Mouse (Mus musculus) ovary, postnatal 14 days (tissue): ENCODE measurements around the gene Rassf1.

ENCODE experiments used
- DNase-seq: peaks from one replicate; pipeline ENCODE4 v3.0.0; 2022; ENCODE audit warnings: low spot score

The Rassf1 gene

GRCm38 (mm10) chr9:107540420-107540819 lies 10.9 kb upstream of the Rassf1 start:
- no peak for DNase-seq

- DNase-seq: no peak
These were observed 10.3 kb upstream of the Rassf1 start for GRCm38 (mm10) chr9:107541005-107541404.

DNA sequence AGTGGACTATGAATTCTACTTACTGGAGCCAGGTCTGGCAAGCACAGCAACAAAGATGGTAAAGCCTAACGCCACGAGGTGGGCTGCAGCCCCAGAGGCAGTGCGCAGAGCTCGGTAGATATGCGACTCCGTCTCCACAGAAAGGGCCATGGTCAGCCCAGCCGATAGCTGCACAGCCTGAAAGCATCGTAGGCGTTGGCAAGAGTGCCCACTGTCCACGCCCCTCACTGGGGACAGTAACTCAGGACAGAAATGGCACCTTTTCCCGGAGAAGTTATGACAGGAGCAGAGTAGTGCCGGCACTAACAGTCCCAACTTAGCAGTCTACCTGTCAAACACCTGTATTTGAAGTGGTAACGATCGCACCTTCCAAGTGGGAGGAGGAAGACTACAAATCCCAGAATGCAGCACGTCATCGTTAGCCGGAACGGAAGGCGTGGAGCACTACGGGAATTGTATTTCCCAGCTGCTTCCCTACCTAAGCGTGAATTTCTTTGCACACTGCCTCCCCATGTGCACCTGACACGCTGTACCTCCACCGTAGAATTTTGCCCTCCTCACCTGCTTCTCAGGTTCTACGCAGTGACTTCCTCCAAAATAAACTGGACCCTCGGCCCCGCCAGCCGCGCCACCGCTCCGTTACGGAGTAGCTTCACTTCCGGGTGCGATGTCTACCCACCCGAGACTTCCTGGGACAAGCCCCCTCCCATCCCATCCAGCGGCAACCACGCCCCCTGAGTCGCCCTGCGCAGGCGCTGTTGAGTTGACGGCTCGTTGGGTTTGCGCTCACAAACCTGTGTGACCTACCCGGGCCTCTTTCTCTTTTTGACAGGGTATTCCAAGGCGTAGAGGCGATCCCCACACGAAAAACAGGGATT lies 9.6 kb upstream of the Rassf1 start, which contains the start of the genes Cyb561d2 and Nprl2:
Gene Cyb561d2 (minus strand): TSS at position 720 of the 878 bp plus-strand sequence.
Gene Nprl2 (plus strand): TSS at position 753 of the 878 bp plus-strand sequence.
- peak; percentile 86 for DNase-seq

DNA sequence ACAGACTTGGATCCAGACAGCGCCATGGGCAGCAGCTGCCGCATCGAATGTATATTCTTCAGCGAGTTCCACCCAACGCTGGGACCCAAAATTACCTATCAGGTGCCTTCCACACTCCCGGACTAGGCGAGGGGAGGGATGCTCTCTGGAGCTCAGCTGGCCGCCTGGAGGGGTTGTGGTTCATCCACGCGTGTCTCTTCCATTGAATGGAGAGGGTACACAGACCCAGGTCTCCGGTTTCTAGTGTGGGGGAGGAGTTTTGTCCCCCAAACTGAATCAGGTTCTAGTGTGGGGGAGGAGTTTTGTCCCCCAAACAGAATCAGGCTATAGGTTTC lies 9.0 kb upstream of the Rassf1 start:
- no peak for DNase-seq

DNA sequence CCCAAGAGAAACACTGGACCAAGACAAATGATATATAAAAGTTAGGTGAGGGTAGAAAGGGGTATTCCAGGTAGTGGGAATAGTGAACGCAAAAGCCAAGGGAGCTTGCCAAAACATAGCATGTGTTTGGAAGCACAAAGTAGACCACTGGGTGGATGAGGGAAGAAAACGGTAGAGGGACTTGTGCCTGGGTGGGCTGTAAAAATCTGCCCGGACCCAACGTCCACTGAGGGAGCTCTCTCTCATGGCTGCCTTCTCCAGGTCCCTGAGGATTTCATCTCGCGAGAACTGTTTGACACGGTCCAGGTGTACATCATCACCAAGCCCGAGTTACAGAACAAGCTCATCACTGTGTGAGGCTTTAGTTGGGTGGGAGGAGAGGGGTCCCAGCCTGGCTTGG lies 8.6 kb upstream of the Rassf1 start:
- no peak for DNase-seq

GRCm38 (mm10) chr9:107543299-107543698 lies 8.1 kb upstream of the Rassf1 start:
- DNase-seq: no peak

DNA sequence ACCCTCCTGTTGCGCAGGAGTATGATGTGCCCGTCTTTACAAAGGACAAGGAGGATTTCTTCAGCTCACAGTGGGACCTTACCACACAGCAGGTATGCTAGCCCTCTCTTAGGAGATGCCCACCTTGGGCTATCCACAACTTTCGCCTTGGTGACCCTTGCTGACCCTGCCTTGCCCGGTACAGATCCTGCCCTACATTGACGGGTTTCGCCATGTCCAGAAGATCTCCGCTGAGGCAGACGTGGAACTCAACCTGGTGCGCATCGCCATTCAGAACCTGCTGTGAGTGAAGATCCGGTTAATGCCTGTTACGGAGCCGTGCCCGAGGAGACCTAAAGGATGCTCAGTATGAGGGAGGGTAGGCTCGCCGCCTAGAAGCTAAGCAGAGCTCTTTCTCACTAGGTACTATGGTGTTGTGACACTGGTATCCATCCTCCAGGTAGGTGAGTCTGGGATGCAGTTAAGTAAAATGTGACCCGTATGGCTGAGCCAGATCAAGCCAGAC lies 7.1 kb upstream of the Rassf1 start:
- no peak for DNase-seq

DNA sequence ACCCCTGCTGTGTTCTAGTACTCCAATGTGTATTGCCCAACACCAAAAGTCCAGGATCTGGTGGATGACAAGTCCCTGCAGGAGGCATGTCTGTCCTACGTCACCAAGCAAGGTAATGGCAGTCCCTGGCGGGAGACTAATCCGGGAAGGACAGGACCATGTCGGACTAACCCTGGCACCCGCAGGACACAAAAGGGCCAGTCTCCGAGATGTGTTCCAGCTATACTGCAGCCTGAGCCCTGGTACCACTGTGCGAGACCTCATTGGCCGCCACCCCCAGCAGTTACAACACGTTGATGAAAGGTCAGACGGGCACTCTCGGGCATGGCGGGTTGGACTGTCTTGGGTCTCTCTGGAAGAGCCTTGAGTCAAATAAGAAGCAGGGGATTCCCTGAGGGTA lies 6.6 kb upstream of the Rassf1 start:
- no peak for DNase-seq

DNA sequence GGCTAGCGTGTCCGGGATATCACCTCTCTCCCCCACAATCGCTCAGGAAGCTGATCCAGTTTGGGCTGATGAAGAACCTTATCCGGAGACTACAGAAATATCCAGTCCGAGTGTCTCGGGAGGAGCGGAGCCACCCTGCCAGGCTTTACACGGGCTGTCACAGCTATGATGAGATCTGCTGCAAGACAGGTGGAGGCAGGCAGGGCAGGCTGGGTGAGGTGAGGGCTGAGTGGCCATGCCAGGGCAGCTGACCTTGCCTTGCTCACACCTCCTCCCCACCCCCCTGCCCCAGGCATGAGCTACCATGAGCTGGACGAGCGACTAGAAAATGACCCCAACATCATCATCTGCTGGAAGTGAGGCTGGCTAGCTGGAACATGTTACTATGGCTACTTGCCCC lies 6.2 kb upstream of the Rassf1 start:
- no peak for DNase-seq

GRCm38 (mm10) chr9:107545602-107546001 lies 5.8 kb upstream of the Rassf1 start:
- peak; percentile 76 for DNase-seq

DNA sequence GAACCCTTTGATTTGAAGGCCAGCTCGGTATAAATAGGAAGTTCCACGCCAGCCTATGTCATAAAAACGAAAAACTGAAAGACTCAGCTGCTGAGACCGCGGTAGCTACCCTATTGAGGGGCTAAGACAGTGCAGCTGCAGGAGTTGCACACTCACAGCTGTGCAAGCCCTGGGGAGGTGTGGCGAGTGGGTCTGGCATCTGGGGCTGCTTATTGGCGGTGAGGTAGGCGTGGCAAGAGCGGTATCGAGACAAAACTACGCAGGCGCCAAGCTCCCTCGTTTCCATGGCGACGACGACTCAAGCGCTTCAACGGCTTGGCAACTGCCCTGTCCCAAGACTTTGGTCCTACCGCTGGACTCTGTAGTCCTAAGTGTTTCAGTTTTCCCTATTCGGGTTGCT lies 4.3 kb upstream of the Rassf1 start, which contains the start of gene Zmynd10:
Gene Zmynd10 (plus strand): TSS at position 273 of the 400 bp plus-strand sequence.
- DNase-seq: peak; percentile 85

- no peak for DNase-seq
These were observed 3.4 kb upstream of the Rassf1 start for GRCm38 (mm10) chr9:107547957-107548356.

DNA sequence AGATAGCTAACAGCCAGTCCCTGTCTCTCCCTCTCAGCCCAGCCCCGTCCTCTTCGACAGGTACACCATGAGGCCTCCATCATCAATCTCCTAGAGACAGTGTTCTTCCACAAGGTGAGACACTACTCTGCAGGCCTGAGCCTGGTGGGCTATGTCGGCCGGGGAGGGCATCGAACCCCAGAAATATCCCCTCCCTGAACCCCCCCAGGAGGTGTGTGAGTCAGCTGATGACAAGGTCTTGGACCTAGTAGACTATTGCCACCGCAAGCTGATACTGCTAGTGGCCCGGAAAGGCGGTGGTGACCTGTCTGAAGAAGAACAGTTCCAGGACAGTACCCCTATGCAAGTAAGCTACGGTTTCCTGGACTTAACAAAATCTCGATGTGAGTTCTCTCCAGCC lies 2.5 kb upstream of the Rassf1 start:
- no peak for DNase-seq

GRCm38 (mm10) chr9:107549297-107550074 lies 1.9 kb upstream of the Rassf1 start:
- DNase-seq: no peak

DNA sequence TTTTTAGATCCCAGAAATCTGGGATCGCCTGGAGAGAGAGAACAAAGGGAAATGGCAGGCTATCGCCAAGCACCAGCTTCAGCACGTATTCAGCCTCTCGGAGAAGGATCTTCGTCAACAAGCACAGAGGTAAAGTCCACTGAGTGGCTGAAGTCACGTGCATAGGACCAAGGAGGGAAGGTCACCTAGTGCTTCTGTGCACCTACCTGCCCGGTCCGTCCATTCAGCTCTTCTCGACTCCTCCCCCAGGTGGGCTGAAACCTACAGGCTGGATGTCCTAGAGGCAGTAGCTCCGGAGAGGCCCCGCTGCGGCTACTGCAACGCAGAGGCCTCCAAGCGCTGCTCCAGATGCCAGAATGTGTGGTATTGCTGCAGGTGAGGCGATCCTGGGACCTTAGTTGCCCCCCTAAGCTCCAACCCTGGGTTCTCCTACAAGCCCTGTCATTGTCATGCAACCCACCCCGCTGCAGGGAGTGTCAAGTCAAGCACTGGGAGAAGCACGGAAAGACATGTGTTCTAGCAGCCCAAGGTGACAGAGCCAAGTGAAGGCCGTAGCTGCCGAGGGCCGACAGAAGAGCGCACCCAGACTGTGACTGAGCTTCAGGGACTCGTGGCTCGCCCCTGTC lies 751 bp upstream of the Rassf1 start:
- DNase-seq: no peak

- no peak for DNase-seq
These were observed 568 bp downstream of the Rassf1 start for GRCm38 (mm10) chr9:107551890-107552355.

DNA sequence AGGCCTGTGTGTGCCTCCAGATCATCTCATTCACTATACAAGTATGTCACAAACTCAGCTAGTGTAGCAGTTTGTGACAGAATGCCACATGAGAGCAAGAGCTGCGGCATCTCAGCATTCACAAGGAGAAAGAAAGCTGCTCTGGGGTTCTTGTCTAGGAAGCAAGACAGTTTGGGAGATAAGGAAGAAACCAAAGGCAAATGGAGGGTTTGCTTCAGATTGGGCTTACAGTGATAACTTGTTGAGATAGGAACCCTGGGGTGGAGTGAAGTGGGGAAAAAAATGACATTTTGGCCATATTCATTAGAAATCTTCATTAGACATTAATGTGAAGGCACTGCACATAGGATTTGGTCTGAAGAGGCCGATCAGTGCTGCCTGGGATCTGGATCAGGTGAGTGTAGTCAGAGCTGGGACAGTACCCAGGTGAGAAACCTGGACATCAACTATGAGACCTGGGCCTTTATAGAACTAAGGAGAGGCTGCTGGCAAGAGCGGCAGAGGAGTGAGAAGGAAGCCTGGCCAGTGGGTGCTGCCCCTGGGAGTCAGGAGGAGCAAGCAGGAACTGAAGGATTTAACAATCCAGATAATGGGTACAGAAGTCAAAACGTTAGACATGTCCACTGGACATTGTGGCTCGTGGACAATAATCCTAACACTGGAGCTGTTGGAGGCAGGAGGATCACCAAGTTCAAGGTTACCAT lies 1.5 kb downstream of the Rassf1 start:
- DNase-seq: no peak

DNA sequence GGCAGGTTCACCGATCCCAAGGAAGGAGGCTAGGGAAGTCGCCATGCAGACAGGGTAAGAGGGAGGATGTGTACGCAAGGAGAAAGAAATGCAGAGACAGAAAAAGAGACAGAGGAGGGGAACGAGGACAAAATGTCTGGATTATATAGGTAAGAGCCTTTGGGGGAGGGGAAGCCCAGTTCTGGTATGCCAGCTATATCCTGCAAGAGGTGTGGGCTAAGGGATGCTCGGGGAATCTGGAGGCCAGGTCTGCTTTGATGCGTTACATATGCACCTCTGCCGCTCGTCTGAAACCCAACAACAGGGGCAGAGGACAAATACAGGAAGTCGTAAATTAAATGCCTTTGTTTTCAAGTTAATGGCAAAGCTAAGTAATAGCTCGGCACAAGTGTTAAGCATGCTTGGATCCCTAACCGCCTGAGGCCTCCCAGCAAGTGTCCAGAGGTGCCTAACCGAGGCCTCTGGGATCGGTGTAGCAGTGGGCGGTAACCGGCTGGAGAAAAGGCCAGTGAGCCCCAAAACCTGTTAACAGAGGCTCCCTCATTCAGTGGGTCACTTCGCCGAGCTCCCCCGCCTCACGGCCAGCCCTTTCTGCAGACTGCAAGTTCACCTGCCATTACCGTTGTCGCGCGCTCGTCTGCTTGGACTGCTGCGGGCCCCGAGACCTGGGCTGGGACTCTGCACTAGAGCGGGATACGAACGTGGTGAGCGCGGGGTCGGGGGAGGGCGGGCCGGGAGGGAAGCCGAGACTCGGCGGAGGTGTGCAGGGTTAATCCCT lies 2.4 kb downstream of the Rassf1 start:
- DNase-seq: no peak

DNA sequence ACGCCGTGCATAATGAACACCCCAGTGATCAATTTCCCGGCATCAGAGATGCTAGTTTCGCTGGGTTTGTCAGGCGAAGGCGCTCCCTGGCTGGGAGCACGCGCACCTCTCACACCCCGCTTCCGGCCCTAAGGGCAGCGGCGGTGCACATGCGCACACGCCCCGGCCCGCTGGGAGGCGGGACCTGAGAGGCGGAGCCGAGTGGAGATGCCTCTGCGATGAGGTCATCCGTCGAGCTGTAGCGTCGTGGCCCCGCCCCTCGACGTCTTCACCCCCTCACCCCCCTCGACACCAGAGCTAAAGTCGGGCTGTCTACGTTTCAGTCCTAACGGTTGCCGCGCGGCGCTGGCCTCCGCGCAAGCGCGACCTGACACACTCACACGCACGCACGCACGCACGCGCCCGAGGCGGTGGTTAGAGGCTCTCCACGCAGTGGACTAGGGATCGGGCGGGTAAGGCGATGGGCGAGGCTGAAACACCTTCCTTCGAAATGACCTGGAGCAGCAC lies 3.0 kb downstream of the Rassf1 start:
- peak; percentile 81 for DNase-seq

DNA sequence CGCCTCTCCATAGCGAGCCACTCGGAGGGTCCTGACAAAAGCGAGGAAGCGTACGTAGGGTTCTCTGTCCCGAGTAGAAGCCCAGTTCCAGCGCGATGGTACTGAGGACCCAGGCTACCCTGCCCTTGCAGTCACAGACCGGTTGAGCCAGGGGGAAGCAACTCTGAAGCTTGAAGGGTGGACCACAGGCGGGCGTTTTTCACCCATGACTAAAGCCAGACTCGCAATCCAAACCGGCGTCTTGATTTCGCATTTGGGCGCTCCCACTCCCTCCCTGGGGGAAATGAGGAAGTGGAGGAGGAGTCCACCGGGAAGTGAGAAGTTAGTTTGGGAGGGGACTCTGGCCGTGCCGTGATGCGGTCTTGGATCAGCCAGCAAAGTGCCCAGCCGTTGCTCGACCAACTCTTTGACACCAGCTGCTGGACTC lies 3.7 kb downstream of the Rassf1 start:
- DNase-seq: no peak

- no peak for DNase-seq
These were observed 4.3 kb downstream of the Rassf1 start for GRCm38 (mm10) chr9:107555701-107556100.
